Mouse (Mus musculus) brain, embryonic 14.5 days (tissue): ENCODE measurements around the gene Naaladl2.

Experiments
- CTCF ChIP-seq: fragments of 200-500 bp; IDR thresholded peaks from 2 replicates; pipeline ENCODE4 v1.5.1; 2012; ENCODE audit warnings: inconsistent platforms, mild to moderate bottlenecking, moderate library complexity, borderline replicate concordance; ENCODE audit not compliant: insufficient read depth, insufficient read length; ENCODE audit errors: extremely low read depth
- POLR2A ChIP-seq: fragments of 200-500 bp; IDR thresholded peaks from 2 replicates; pipeline ENCODE4 v1.6.1; 2012; ENCODE audit warnings: mild to moderate bottlenecking, inconsistent platforms, borderline replicate concordance; ENCODE audit not compliant: poor library complexity, insufficient read depth, insufficient read length, severe bottlenecking; ENCODE audit errors: extremely low read depth

GRCm38 (mm10) chr3:24992577-24992976, 151.5 kb downstream of the Naaladl2 start:
- no peak for TF ChIP-seq CTCF
- no peak for TF ChIP-seq POLR2A
